Mouse (Mus musculus): Measurements from ENCODE around the gene Cntrob.

DNA sequence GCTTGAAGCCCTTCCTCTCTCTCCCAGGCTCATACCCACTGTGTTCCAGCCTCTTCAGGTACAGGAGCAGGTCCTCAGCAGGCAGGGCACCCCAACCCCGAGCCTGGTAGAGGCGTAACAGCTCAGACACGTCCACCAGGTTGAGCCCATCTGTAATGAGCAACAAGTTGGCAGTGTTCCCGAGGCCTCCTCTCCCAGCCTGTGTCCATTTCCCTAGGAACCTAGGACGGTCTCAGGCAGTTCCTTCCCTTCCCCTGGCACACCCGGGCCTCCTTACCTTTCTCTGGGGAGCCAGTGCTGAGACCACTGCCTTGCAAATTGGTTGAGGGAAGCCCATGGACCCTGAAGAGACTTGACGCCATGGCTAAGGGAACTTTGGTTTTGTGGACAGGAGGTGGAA, 20.8 kb downstream of the Cntrob start:
- TF ChIP-seq CTCF (IDR thresholded peaks at IDR 0.05; ENCODE audit: low read depth, low read length) = no peak
- TF ChIP-seq POLR2A (IDR thresholded peaks at IDR 0.05; ENCODE audit: borderline replicate concordance, low read depth, low read length) = no peak

All from bone marrow macrophage, adult 2 months (primary cell).